In the genomic region with DNA sequence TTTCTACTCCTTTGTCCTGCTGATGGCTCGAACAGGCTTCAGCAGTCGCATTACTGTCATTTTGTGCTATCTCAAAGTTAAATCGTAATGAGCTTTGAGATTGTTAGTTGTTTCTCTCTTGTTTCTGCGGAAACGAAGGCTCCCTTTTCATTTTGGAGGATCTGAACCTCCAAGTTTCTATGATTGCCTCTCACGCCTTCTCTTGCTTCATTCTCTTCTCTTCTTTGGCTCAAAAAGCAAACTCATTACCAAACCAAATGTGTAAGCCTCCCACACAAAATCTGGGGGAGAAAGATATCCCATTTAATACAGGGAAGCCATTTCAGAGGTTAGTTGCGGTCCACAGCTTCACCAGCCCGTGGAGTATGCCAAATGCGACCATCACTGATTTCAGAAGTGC, we compare ENCODE assay signal across 25 mouse cellular contexts.
"Had no signal": no experiment of that assay in that cellular context is flagged by ENCODE, and none has a peak within 500 bp of the region (broad histone marks: within the 10 kb centered on the region; RNA-seq: fewer than 3 reads in every experiment).

No protein-coding gene starts in this region.

- DNase-seq: gastrocnemius, adult 2 months; gastrocnemius, postnatal 10 days; gastrocnemius, postnatal 25 days; heart, postnatal 10 days; heart, postnatal 4 days; kidney, adult 2 months; kidney, adult 9 months; kidney, postnatal 14 days; kidney, postnatal 36 days; left cerebral cortex, postnatal 4 days had no signal

- H3K4me3 ChIP-seq: gastrocnemius, adult 2 months; heart, embryonic 10.5 days; heart, embryonic 12.5 days; hindbrain, embryonic 10.5 days; hindbrain, embryonic 12.5 days; intestine, embryonic 15.5 days; kidney, embryonic 15.5 days; limb, embryonic 13.5 days; limb, embryonic 15.5 days; liver, embryonic 12.5 days had no signal

- H3K27ac ChIP-seq: gastrocnemius, adult 2 months; heart, embryonic 10.5 days; hindbrain, embryonic 10.5 days; hindbrain, embryonic 12.5 days; hindbrain, embryonic 14.5 days; intestine, embryonic 15.5 days; kidney, embryonic 15.5 days; kidney, postnatal 0 days; limb, embryonic 13.5 days; limb, embryonic 15.5 days; liver, embryonic 12.5 days; liver, embryonic 14.5 days had no signal

- ATAC-seq: hindbrain, embryonic 16.5 days; inflammation-experienced regulatory T-cells, adult 6 months; intestine, embryonic 15.5 days; intestine, postnatal 0 days; liver, embryonic 12.5 days had no signal
